Mouse (Mus musculus) hindbrain, embryonic 16.5 days (tissue): ENCODE data around the gene Izumo4. TPM values are rescaled to one million over a fixed set of nuclear protein-coding genes. Genes with fewer than 3 reads are reported as not detected.

Source experiments
- ATAC-seq: fragments of 200-750 bp; cut with Nextera tagmentation; 2 replicates; pipeline ENCODE4 v1.8.0; 2017; ENCODE audit warnings: moderate TSS enrichment, moderate library complexity
- H3K27ac ChIP-seq: fragments of 300-500 bp; sonication (generic); 2 replicates; pipeline ENCODE4 v1.5.1; 2014; ENCODE audit warnings: low read depth, mild to moderate bottlenecking, control low read depth, low read length, moderate library complexity
- H3K27me3 ChIP-seq: fragments of 300-500 bp; sonication (generic); replicated peaks from 2 replicates; pipeline ENCODE4 v1.6.1; 2014; ENCODE audit warnings: low read length; ENCODE audit not compliant: control insufficient read depth, insufficient read depth
- H3K36me3 ChIP-seq: fragments of 300-500 bp; sonication (generic); 2 replicates; pipeline ENCODE4 v1.6.1; 2014; ENCODE audit warnings: mild to moderate bottlenecking, low read length, moderate library complexity, mixed read lengths; ENCODE audit not compliant: control insufficient read depth, insufficient read depth
- H3K4me1 ChIP-seq: fragments of 300-500 bp; sonication (generic); 2 replicates; pipeline ENCODE4 v1.6.1; 2014; ENCODE audit warnings: low read depth, low read length; ENCODE audit not compliant: control insufficient read depth, insufficient read depth
- H3K4me2 ChIP-seq: fragments of 300-500 bp; sonication (generic); 2 replicates; pipeline ENCODE4 v1.6.1; 2014; ENCODE audit warnings: mild to moderate bottlenecking, low read length, control low read depth, moderate library complexity
- H3K4me3 ChIP-seq: fragments of 300-500 bp; sonication (generic); 2 replicates; pipeline ENCODE4 v1.5.1; 2014; ENCODE audit warnings: mild to moderate bottlenecking, low read length, control low read depth, moderate library complexity
- H3K9ac ChIP-seq: fragments of 300-500 bp; sonication (generic); 2 replicates; pipeline ENCODE4 v1.6.1; 2014; ENCODE audit warnings: low read depth, mild to moderate bottlenecking, control low read depth, low read length, moderate library complexity
- H3K9me3 ChIP-seq: fragments of 300-500 bp; sonication (generic); 2 replicates; pipeline ENCODE4 v1.6.1; 2014; ENCODE audit warnings: mild to moderate bottlenecking, low read length, moderate library complexity; ENCODE audit not compliant: control insufficient read depth
- WGBS: fragments of 180-500 bp; shearing (Covaris S2); extraction: QIAGEN DNeasy Blood & Tissue Kit; methylation state at CpG from one replicate; pipeline ENCODE4 v1.1.7; 2014; 5-methylcytosine and 5-hydroxymethylcytosine counted together
- polyA plus RNA-seq: library from polyadenylated mRNA; unstranded; fragments of >200 nt; fragmentation: Nextera tagmentation; extraction: Ambion mirVana; gene quantifications from 2 replicates; pipeline ENCODE4 v1.2.1, GENCODE M21; 2015

The Izumo4 gene
- polyA plus RNA-seq, 1 experiment from 2014 or later: 50.4 TPM

GRCm38 (mm10) chr10:80675405-80676197 is 26.4 kb upstream of the Izumo4 start:
- Histone ChIP-seq H3K4me1 (peaks cover 54% of the 10 kb centered on the region), H3K27me3 (no peaks in the 10 kb centered on the region), H3K36me3 (peaks cover 9% of the 10 kb centered on the region), H3K4me3 (peak overlapping the region; percentile 94), H3K9ac (peak overlapping the region; percentile 98), H3K9me3 (no peaks in the 10 kb centered on the region), H3K27ac (peak overlapping the region; percentile 86), H3K4me2 (peak overlapping the region; percentile 91)
- WGBS: under 1% methylated on average over 31 of the region's 54 CpGs
- ATAC-seq: no peak; the same call in 1 of the 2 replicates

GRCm38 (mm10) chr10:80676198-80676928 is 25.6 kb upstream of the Izumo4 start:
- Histone ChIP-seq H3K27me3 (no peaks in the 10 kb centered on the region), H3K9ac (peak overlapping the region; percentile 98), H3K4me1 (peaks cover 54% of the 10 kb centered on the region), H3K9me3 (no peaks in the 10 kb centered on the region), H3K4me2 (peak overlapping the region; percentile 91), H3K4me3 (peak overlapping the region; percentile 94), H3K27ac (peak overlapping the region; percentile 95), H3K36me3 (peaks cover 4% of the 10 kb centered on the region)
- WGBS: under 1% methylated on average over 60 of the region's 78 CpGs
- peak; percentile 94 for ATAC-seq

- peak overlapping the region; percentile 66 for H3K4me2 ChIP-seq
- peak overlapping the region; percentile 94 for H3K4me3 ChIP-seq
- H3K27me3 ChIP-seq: no peaks in the 10 kb centered on the region
- H3K4me1 ChIP-seq: peaks cover 50% of the 10 kb centered on the region
- WGBS: 40% methylated on average over 9 of the region's 9 CpGs
- H3K9me3 ChIP-seq: no peaks in the 10 kb centered on the region
- peak overlapping the region; percentile 95 for H3K27ac ChIP-seq
- ATAC-seq: no peak
- H3K36me3 ChIP-seq: no peaks in the 10 kb centered on the region
- H3K9ac ChIP-seq: peak overlapping the region; percentile 78
These were observed 24.7 kb upstream of the Izumo4 start for GRCm38 (mm10) chr10:80677128-80677875.

GRCm38 (mm10) chr10:80677942-80678436 is 24.0 kb upstream of the Izumo4 start, which contains the start of gene Mknk2:
Gene Mknk2, minus strand, starts transcription at chr10:80678112.
- Histone ChIP-seq H3K27ac (peak within 1 kb of the TSS; percentile 95), H3K4me2 (peak within 1 kb of the TSS; percentile 66), H3K9me3 (no peaks in the 10 kb centered on the region), H3K4me3 (peak within 1 kb of the TSS; percentile 94), H3K4me1 (peaks cover 44% of the 10 kb centered on the region), H3K9ac (peak within 1 kb of the TSS; percentile 78), H3K27me3 (no peaks in the 10 kb centered on the region), H3K36me3 (no peaks in the 10 kb centered on the region)
- ATAC-seq: 0 out of 2 replicates have a peak, but pooled peaks have one; percentile 1
- 22% methylated on average over 8 of the region's 8 CpGs for WGBS

GRCm38 (mm10) chr10:80678601-80679377 is 23.2 kb upstream of the Izumo4 start:
- no peak for ATAC-seq
- Histone ChIP-seq H3K27ac (peak overlapping the region; percentile 95), H3K4me3 (no peak overlapping the region), H3K27me3 (no peaks in the 10 kb centered on the region), H3K4me2 (no peak overlapping the region), H3K4me1 (peaks cover 36% of the 10 kb centered on the region), H3K9ac (no peak overlapping the region; the same call in 1 of the 2 replicates), H3K36me3 (no peaks in the 10 kb centered on the region; the same call in 1 of the 2 replicates), H3K9me3 (no peaks in the 10 kb centered on the region)
- 45% methylated on average over 9 of the region's 10 CpGs for WGBS

- ATAC-seq: no peak
- Histone ChIP-seq H3K4me1 (peaks cover 27% of the 10 kb centered on the region), H3K9ac (no peak overlapping the region), H3K9me3 (no peaks in the 10 kb centered on the region), H3K4me2 (no peak overlapping the region), H3K36me3 (peaks cover 5% of the 10 kb centered on the region; the same call in 1 of the 2 replicates), H3K27me3 (no peaks in the 10 kb centered on the region), H3K4me3 (no peak overlapping the region), H3K27ac (no peak overlapping the region; the same call in none of the 2 replicates)
- WGBS: 69% methylated on average over 9 of the region's 9 CpGs
These were observed 22.3 kb upstream of the Izumo4 start for GRCm38 (mm10) chr10:80679556-80680259.

GRCm38 (mm10) chr10:80680260-80680696 is 21.7 kb upstream of the Izumo4 start:
- H3K4me3 ChIP-seq: no peak overlapping the region
- H3K9me3 ChIP-seq: no peaks in the 10 kb centered on the region
- WGBS: 90% methylated on average over 2 of the region's 2 CpGs
- no peak for ATAC-seq
- peaks cover 6% of the 10 kb centered on the region for H3K36me3 ChIP-seq
- no peak overlapping the region for H3K9ac ChIP-seq
- H3K27ac ChIP-seq: no peak overlapping the region
- no peaks in the 10 kb centered on the region for H3K27me3 ChIP-seq
- H3K4me2 ChIP-seq: no peak overlapping the region
- peaks cover 22% of the 10 kb centered on the region for H3K4me1 ChIP-seq

- H3K4me2 ChIP-seq: no peak overlapping the region
- H3K27me3 ChIP-seq: no peaks in the 10 kb centered on the region
- ATAC-seq: no peak
- H3K36me3 ChIP-seq: peaks cover 21% of the 10 kb centered on the region
- peaks cover 21% of the 10 kb centered on the region for H3K4me1 ChIP-seq
- 97% methylated on average over 6 of the region's 6 CpGs for WGBS
- H3K27ac ChIP-seq: no peak overlapping the region
- H3K9me3 ChIP-seq: no peaks in the 10 kb centered on the region
- no peak overlapping the region for H3K9ac ChIP-seq
- no peak overlapping the region for H3K4me3 ChIP-seq
These were observed 20.0 kb upstream of the Izumo4 start for GRCm38 (mm10) chr10:80682003-80682402.
